Mouse (Mus musculus): ENCODE measurements at regions not wholly inside any gene's neighbourhood (a gene's known extent, or its start where the extent isn't known, plus 50 kb on each side); places are given as distances from the start of the nearest gene placed in this dataset.
"Not testable (repeated sequence)": the region's sequence is repeated elsewhere in the genome, so short reads cannot be mapped to it uniquely, and the experiment has no call there.

DNA sequence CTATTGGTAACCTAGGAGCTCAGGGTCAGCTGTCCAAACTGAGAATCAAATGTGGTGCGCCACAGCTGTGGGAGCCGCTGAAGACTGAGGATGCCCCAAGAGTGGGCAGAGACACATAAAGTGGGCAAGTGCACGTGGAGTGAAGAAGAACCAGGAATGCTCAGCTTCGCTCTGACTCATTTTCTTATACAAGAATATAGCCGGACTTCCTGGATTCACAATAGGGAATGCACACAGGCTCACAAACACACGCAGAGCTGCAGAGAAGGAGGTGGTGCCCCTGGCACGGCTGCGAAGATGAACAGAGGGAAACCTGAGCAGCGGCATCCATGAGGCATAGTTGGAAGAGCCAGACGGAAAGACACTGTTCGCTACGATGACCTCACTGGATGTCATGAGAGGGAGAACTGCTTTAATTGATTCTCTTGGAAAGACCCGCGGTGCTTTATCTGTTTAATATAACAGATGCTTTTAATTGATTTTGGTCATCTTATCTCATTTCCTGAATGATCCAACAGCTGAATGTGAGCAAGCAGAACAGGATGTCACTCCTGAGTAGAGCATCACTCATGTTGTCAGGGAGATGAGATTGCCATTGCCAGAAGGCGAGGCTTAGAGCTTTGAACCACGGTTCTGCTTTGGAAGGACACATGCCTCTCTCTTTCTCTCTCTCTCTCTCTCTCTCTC lies 143.3 kb downstream of the Enc1 start:
- DNase-seq = no peak

- DNase-seq = no peak
These were observed 142.4 kb downstream of the Enc1 start for GRCm38 (mm10) chr13:97383351-97383750.

- no peak for DNase-seq
These were observed 139.5 kb downstream of the Enc1 start for GRCm38 (mm10) chr13:97380366-97380765.

- no peak for DNase-seq
These were observed 135.3 kb downstream of the Enc1 start for GRCm38 (mm10) chr13:97376232-97376523.

GRCm38 (mm10) chr13:97375501-97376231 lies 134.8 kb downstream of the Enc1 start:
- peak; percentile 66 for DNase-seq

- no peak for DNase-seq
These were observed 131.4 kb downstream of the Enc1 start for GRCm38 (mm10) chr13:97372348-97372747.

DNA sequence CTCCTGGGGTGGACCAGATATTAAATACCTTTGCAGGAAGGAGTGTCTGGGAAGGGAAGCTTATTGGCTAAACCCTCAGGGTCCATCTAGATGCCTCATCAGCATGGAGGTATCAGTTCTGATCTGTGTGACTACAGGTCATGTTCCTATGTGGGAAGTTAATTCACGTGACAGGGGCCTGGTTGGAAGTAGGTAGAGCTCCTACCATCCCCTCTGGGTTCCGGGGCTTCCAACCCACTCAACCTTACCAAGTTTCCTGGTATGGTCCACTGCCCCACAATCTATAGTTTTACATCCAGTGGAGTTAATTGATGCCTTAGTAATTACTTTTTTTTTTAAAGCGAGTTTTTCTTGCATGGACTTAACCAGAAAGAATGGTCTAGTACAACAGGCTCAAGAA lies 130.3 kb downstream of the Enc1 start:
- DNase-seq = no peak

DNA sequence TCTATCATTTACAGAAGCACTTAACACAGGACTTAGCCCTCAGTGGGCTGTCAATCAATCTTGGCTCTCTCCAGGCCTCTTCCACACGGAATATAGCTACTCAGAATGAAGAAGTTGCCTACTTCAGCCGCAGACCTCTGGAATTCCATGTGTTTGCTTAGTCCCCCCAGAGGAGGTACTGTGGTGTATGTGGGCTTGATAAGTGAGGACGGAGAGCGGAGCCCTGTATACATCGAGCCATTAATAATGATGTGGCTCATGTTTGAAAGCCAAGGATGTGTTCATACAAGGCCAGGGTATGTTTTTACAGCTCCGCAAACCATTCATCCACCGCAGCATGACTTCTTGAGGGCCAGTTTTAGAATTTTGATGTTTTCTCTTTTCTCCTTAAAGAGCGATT lies 125.8 kb downstream of the Enc1 start:
- no peak for DNase-seq

DNA sequence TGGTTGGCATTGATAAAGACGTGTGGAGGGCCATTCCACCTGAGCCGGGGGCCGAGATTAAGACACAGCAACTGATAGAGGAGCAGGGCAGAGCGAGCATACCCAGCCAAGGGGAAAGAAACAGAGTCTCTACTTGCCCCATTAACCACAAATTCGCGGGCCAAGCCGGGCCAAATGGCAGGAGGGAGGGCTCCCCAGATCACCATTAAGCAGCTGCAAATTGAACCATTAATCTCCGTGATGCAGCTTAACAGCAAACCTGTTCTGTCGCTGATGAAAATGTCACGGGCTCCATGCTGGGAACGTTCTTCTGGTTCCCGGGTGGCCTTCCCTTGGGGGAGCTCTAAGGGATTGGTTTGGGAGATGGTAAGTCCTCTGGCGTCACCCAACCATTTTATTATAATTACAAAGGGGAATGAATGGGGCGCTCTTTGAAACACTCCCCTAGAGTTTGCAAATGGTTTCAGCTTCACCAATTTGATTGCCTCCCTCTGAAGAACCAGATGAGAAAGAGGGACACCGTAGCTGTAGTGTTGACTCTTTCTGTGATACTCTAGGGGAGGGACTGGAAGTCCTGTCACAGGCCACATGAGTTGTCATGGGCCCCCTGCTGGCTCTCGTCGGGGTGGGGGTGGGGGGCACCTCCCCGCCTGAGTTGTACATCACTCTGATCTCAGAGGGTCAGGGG lies 124.8 kb downstream of the Enc1 start:
- no peak for DNase-seq

DNA sequence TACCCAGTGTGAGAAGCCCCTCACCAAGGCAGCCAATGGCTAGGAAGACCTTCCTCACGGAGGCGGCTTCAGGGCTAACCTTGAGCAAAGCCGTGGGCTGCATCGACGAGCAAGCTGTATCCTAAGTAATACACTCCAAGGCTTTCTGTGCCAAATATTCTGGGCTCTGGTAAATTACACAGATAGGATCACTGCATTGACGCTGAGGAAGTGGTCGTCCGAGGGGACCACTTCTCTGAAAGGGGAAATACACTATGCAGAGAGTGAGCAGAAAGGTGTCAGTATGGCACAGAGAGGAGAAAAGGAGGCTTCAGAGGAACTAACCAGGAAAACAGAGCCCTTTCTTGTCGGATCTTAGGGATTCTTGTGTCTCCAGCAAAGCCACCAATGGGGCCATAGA lies 124.1 kb downstream of the Enc1 start:
- no peak for DNase-seq

DNA sequence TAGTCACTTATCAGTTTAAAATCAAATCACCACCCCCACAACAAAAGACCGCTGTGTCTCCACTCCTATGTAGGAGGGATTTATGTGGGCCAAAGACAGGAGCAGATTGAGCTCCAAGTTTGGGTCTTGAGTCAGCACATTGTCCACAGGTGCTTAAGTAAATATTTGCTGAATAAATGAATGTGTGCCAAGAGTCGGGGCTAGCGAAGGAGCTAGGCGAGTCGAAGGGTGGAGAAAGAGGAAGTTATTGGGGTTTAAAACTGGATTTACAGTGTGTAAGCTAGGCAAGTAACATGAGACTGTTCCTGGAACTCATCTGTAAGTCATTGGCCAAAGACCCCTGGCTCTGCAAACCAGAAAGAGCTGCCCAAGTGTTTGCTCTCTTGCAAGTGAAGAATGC lies 122.9 kb downstream of the Enc1 start:
- DNase-seq = peak; percentile 57

- no peak for DNase-seq
These were observed 122.3 kb downstream of the Enc1 start for GRCm38 (mm10) chr13:97363214-97363613.

GRCm38 (mm10) chr13:97360551-97360950 lies 119.6 kb downstream of the Enc1 start:
- DNase-seq = no peak

GRCm38 (mm10) chr13:97358781-97359305 lies 117.9 kb downstream of the Enc1 start:
- no peak for DNase-seq

- no peak for DNase-seq
These were observed 117.4 kb downstream of the Enc1 start for GRCm38 (mm10) chr13:97358261-97358660.

- DNase-seq = no peak
These were observed 116.3 kb downstream of the Enc1 start for GRCm38 (mm10) chr13:97356923-97357807.

GRCm38 (mm10) chr13:97355411-97355810 lies 114.5 kb downstream of the Enc1 start:
- not testable (repeated sequence) for DNase-seq

GRCm38 (mm10) chr13:97347696-97348095 lies 106.8 kb downstream of the Enc1 start:
- DNase-seq = peak; percentile 43

GRCm38 (mm10) chr13:97341218-97341889 lies 100.4 kb downstream of the Enc1 start:
- no peak for DNase-seq

DNA sequence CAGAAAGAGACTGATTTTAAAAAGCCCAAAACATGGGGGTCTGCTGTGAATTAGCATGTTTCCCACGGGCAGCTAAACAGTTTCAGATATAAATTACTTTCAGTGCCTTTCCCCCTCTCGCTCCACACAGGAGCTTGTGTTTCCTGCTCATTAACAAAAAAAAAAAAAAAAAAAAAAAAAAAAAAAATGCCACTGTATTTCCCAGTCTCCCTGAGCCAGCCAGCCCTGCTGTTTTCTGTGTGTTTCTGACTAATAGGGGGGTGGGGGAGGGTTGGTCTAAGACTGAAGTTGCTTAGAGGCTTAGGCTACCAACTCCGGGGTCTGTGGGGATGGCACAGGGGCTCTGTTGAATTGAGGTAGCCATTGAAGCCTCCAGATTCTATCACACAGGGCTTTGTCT lies 97.0 kb downstream of the Enc1 start:
- no peak for DNase-seq

DNA sequence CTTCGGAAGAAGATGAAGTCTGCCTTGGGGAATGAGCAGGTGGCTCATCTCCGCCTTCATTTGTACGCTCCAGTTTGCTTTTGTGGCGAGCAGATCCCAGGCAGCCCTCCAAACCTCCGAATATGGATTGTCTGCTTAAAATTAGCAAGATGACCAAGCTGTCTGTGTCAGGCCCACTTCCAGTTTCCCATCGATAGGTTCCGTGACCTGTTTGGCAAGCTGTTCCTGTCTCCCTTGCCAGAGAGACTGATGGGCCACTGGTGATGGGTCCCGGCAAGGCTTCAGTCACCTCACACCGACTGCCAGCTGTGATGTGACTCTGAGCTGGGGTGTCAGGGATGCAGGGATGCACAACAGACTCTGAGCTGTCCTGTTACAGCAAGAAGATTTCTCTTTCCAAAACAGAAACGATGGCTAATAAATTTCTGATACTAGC lies 96.4 kb downstream of the Enc1 start:
- DNase-seq = peak; percentile 74

Measured in lung, postnatal 36 days (tissue).